Mouse (Mus musculus): ENCODE measurements around the gene Yipf7. TPM values are rescaled to one million over a fixed set of nuclear protein-coding genes. Genes with fewer than 3 reads are reported as not detected.

Yipf7 gene
- not detected in 2 replicates for polyA plus RNA-seq (2012; ENCODE audit: insufficient read depth, insufficient read length, missing spikeins)

DNA sequence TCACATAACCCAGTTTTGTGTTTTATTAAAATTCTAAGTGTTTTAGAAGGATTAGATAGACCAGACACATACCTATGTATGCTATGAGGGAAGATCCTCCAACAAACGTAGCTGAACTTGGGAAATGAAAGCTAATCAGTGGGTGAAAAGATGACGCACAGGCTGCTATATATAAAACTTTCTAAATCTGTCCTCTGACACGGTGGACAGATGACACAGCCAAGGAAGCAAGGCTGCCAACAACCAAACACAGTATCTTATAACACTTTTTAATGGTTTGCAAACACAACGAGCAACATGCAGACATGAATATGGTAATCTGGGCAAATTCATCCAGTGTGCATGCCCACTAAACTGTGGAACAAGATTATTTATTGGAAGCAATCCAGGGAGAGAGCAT, at the start of gene Yipf7:
Gene Yipf7, minus strand, starts transcription at position 160 of the 400 bp plus-strand sequence.
- TF ChIP-seq CTCF (IDR thresholded peaks at IDR 0.05; ENCODE audit: low read depth, low read length) (no peak), POLR2A (IDR thresholded peaks at IDR 0.05; ENCODE audit: borderline replicate concordance, low read depth, low read length) (no peak)
- H3K4me1 ChIP-seq (ENCODE audit: control insufficient read depth, insufficient read depth, low read length), result peaks cover 14% of the 10 kb centered on the region
- H3K4me3 ChIP-seq (ENCODE audit: insufficient read depth, low read length), result peak within 1 kb of the TSS; percentile 10; the same call in 1 of the 2 replicates
- H3K27ac ChIP-seq (ENCODE audit: insufficient read depth, low read depth, low read length), result peak within 1 kb of the TSS; percentile 70

DNA sequence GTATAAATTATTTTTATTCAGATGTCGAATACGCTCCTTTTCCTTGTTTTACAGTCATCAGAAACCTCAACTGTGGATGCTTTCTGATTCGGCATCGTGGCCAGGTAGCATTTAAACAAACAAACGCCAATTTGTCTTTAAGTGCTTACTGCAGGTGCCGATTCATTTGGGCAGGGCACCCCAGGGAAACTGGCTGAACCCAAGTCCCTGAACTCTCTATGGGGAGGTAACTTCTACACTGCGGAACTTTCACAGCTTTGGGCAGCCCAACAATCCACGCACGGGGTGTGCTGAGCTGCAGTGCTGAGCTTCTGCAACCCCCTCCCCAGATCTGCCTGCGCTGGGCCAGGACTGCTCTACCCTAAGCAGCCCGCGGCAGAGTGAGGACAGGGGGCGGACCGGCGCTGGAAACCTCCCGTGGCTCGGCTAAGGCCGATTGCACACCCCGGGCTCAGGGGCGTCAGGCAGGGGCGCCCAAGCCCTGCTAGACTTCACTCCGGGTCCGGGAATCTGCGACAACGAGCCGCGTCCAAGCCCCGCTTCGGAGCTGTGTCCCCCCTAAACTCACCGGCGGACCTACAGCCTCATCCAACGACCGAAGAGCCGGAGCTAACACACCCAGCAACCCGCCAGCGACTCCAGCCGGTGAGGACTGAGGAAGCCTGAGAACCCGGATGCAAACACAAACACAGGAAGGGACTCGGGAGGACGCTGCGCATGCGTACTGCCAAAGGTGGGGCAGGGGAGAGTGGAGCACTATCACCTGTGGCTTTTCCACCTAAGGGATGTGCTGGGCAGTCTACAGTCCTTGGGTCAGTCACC, 49.4 kb upstream of the Yipf7 start, which contains the start of gene Gnpda2:
Gene Gnpda2, minus strand, starts transcription at position 701 of the 822 bp plus-strand sequence.
- no peak within 1 kb of the TSS for H3K27ac ChIP-seq (ENCODE audit: insufficient read depth, low read depth, low read length)
- H3K4me1 ChIP-seq (ENCODE audit: control insufficient read depth, insufficient read depth, low read length), result peaks cover 2% of the 10 kb centered on the region
- TF ChIP-seq POLR2A (IDR thresholded peaks at IDR 0.05; ENCODE audit: borderline replicate concordance, low read depth, low read length) (no peak), CTCF (IDR thresholded peaks at IDR 0.05; ENCODE audit: low read depth, low read length) (no peak)
- peak within 1 kb of the TSS; percentile 86 for H3K4me3 ChIP-seq (ENCODE audit: insufficient read depth, low read length)

DNA sequence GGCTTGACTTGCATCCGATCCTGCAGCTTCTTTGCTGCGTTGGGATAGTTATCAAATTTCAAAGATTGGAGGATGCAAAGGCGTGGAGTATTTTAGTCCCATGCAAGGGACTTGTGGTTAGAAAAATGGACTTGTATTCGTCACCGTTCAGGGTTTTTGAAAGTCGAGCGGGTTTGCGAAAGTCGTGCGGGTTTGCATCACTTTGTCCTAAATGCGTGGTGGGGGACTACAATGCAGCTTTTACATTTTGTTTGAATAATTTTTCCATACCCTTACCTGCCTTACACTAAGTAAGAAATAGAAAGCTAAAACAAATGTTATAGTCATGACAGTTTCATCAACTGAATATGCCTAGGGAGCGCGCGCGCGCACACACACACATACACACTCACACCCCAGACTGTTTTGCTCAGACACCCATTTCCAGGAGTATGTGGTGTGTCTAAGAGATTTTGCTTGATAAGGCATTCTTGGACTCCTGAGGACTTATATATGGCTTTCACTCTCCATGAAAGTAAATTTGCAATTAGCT, 15.0 kb upstream of the Yipf7 start:
- no peak for TF ChIP-seq CTCF (IDR thresholded peaks at IDR 0.05; ENCODE audit: low read depth, low read length)
- Histone ChIP-seq H3K27ac (ENCODE audit: insufficient read depth, low read depth, low read length) (peak overlapping the region; percentile 54), H3K4me3 (ENCODE audit: insufficient read depth, low read length) (peak overlapping the region; percentile 96), H3K4me1 (ENCODE audit: control insufficient read depth, insufficient read depth, low read length) (no peaks in the 10 kb centered on the region)

DNA sequence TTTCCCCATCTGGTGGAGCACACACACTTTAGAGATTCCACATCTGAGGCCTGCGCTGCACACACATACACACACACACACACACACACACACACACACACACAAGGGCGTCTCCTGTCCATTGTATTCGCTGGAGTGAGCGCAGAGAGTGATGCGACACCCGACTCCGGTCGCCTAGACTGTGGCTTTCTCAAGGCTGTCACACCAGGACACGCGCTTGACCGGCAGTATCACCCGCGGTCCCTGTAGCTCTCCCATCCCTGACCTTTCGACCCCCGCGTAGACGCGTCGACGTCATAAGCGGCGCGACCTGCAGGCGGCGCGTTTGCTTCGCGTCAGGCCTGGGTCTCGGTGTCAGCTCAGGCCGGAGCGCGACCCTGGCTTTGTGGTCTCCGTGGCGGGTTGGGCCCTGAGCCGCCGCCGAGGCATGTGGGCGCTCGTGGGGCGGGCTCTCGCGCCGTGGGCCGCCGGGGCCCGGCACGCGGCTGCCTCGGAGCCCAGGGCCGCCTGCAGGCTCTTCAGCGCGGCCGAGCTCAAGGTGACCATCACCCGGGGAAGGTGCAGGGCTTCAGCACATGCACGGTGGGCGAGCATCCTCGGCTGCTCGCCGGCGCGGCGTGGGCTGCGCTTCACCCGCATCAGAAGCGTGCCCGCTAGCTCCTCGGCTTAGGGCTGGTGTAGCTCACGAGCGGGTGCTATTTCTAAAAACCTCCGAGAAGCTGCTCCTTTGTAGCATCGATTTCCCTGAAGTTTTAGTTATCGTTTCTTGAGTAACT, 14.4 kb upstream of the Yipf7 start, which contains the start of gene Guf1:
Gene Guf1, plus strand, starts transcription at position 296 of the 776 bp plus-strand sequence.
- H3K27ac ChIP-seq (ENCODE audit: insufficient read depth, low read depth, low read length), result peak within 1 kb of the TSS; percentile 71
- TF ChIP-seq POLR2A (IDR thresholded peaks at IDR 0.05; ENCODE audit: borderline replicate concordance, low read depth, low read length) (no peak), CTCF (IDR thresholded peaks at IDR 0.05; ENCODE audit: low read depth, low read length) (no peak)
- H3K4me3 ChIP-seq (ENCODE audit: insufficient read depth, low read length), result peak within 1 kb of the TSS; percentile 96
- no peaks in the 10 kb centered on the region for H3K4me1 ChIP-seq (ENCODE audit: control insufficient read depth, insufficient read depth, low read length)

DNA sequence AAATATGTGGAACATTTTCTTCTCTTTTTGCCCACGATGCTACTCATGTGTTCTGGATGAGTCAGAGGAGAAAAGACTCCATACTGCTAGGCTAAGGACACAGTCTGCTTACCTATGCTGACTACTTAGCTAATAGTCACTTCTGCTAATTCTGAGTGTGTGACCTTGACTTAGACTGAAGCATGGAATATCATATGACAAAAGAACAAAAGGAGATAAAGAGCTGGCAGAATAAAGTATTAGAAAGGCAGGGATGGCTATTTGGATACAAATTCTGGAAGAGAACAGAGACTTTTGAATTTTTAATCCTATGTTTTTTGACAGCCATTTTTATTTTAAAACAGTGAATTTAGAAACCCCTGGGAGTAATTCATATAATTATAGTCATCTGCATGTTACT, 768 bp downstream of the Yipf7 start:
- peak overlapping the region; percentile 27; the same call in 1 of the 2 replicates for H3K27ac ChIP-seq (ENCODE audit: insufficient read depth, low read depth, low read length)
- TF ChIP-seq CTCF (IDR thresholded peaks at IDR 0.05; ENCODE audit: low read depth, low read length), result no peak
- no peak for TF ChIP-seq POLR2A (IDR thresholded peaks at IDR 0.05; ENCODE audit: borderline replicate concordance, low read depth, low read length)
- peaks cover 14% of the 10 kb centered on the region for H3K4me1 ChIP-seq (ENCODE audit: control insufficient read depth, insufficient read depth, low read length)
- H3K4me3 ChIP-seq (ENCODE audit: insufficient read depth, low read length), result no peak overlapping the region

GRCm38 (mm10) chr5:69523944-69524343, 18.5 kb downstream of the Yipf7 start:
- TF ChIP-seq POLR2A (IDR thresholded peaks at IDR 0.05; ENCODE audit: borderline replicate concordance, low read depth, low read length) (no peak), CTCF (IDR thresholded peaks at IDR 0.05; ENCODE audit: low read depth, low read length) (no peak)
- Histone ChIP-seq H3K4me3 (ENCODE audit: insufficient read depth, low read length) (no peak overlapping the region), H3K4me1 (ENCODE audit: control insufficient read depth, insufficient read depth, low read length) (peaks cover 8% of the 10 kb centered on the region), H3K27ac (ENCODE audit: insufficient read depth, low read depth, low read length) (no peak overlapping the region)

GRCm38 (mm10) chr5:69522064-69522463, 20.4 kb downstream of the Yipf7 start:
- TF ChIP-seq POLR2A (IDR thresholded peaks at IDR 0.05; ENCODE audit: borderline replicate concordance, low read depth, low read length), result no peak
- no peak for TF ChIP-seq CTCF (IDR thresholded peaks at IDR 0.05; ENCODE audit: low read depth, low read length)
- Histone ChIP-seq H3K27ac (ENCODE audit: insufficient read depth, low read depth, low read length) (no peak overlapping the region), H3K4me1 (ENCODE audit: control insufficient read depth, insufficient read depth, low read length) (peaks cover 8% of the 10 kb centered on the region), H3K4me3 (ENCODE audit: insufficient read depth, low read length) (peak overlapping the region; percentile 36)

GRCm38 (mm10) chr5:69520661-69521278, 21.7 kb downstream of the Yipf7 start:
- TF ChIP-seq CTCF (IDR thresholded peaks at IDR 0.05; ENCODE audit: low read depth, low read length), result no peak
- TF ChIP-seq POLR2A (IDR thresholded peaks at IDR 0.05; ENCODE audit: borderline replicate concordance, low read depth, low read length), result no peak
- Histone ChIP-seq H3K4me3 (ENCODE audit: insufficient read depth, low read length) (no peak overlapping the region), H3K4me1 (ENCODE audit: control insufficient read depth, insufficient read depth, low read length) (peaks cover 7% of the 10 kb centered on the region), H3K27ac (ENCODE audit: insufficient read depth, low read depth, low read length) (no peak overlapping the region)

DNA sequence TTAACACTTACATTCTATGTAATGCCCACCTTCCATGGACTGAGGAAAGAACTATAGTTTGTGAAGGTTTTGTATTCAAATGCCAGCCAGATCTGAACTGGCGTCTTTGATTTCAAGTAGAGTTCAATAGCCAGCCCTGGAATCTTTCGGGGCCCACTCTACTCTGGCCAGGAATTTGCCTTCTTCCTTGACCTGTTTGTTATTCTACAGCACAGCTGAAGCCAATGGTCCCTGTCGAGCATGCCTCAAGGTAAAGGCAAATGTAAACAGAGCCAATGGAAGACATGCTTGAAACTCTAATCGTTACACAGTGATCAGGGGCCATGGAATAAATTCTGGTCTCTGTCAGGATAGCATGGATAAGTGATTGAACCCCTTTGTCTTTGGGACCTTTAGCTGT, 30.2 kb downstream of the Yipf7 start:
- no peak for TF ChIP-seq POLR2A (IDR thresholded peaks at IDR 0.05; ENCODE audit: borderline replicate concordance, low read depth, low read length)
- TF ChIP-seq CTCF (IDR thresholded peaks at IDR 0.05; ENCODE audit: low read depth, low read length), result no peak
- Histone ChIP-seq H3K27ac (ENCODE audit: insufficient read depth, low read depth, low read length) (no peak overlapping the region), H3K4me1 (ENCODE audit: control insufficient read depth, insufficient read depth, low read length) (no peaks in the 10 kb centered on the region), H3K4me3 (ENCODE audit: insufficient read depth, low read length) (no peak overlapping the region)
